Mouse (Mus musculus) cerebellum, adult 8-10 months (tissue): ENCODE measurements around the gene Fign.

Source experiments
- DNase-seq: peaks from one replicate; pipeline ENCODE4 v3.0.0; 2022

Fign gene

GRCm38 (mm10) chr2:64048142-64048541 lies 49.7 kb downstream of the Fign start:
- DNase-seq: no peak

GRCm38 (mm10) chr2:64043099-64043498 lies 54.7 kb downstream of the Fign start:
- DNase-seq: peak; percentile 1

- no peak for DNase-seq
Observed at GRCm38 (mm10) chr2:64035393-64035792, 62.4 kb downstream of the Fign start.

GRCm38 (mm10) chr2:64033871-64034270 lies 64.0 kb downstream of the Fign start:
- no peak for DNase-seq

GRCm38 (mm10) chr2:64025961-64026360 lies 71.9 kb downstream of the Fign start:
- DNase-seq: no peak

GRCm38 (mm10) chr2:63994304-63995023 lies 103.4 kb downstream of the Fign start:
- DNase-seq: no peak

GRCm38 (mm10) chr2:63985426-63985825 lies 112.4 kb downstream of the Fign start:
- no peak for DNase-seq

- DNase-seq: no peak
Observed at GRCm38 (mm10) chr2:63982351-63982751, 115.5 kb downstream of the Fign start.

- no peak for DNase-seq
Observed at GRCm38 (mm10) chr2:63981449-63981848, 116.4 kb downstream of the Fign start.

- DNase-seq: no peak
Observed at GRCm38 (mm10) chr2:63969633-63970032, 128.2 kb downstream of the Fign start.

- DNase-seq: no peak
Observed at GRCm38 (mm10) chr2:63931041-63931440, 166.8 kb downstream of the Fign start.

GRCm38 (mm10) chr2:63926481-63927097 lies 171.2 kb downstream of the Fign start:
- DNase-seq: no peak

GRCm38 (mm10) chr2:63925721-63926235 lies 172.1 kb downstream of the Fign start:
- DNase-seq: no peak
